In the genomic region with DNA sequence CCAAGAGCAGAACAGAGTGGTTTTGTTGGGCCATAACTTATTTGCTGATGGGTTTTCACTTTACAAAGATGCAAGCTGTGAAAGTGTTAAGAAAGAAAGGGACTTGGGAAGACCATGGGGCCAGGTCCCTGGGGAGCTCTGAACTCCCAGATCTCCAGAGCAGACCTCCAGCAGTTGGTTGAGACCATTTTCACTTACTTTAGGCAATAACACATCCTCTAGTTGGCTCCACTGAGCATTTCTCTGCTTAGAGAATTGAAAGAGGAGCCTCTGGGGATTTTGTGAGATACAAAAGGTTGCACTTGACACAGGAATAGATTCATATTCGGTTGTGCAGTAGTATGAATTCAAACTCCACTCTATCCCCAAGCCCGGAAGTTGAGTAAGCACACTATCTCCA, we compare ENCODE assay signal across 27 mouse cellular contexts.
DNase-seq lines count a peak whose midpoint lies in the region; ATAC-seq and TF ChIP-seq lines count a peak whose summit lies in the region.
"Had no signal": no experiment of that assay in that cellular context is flagged by ENCODE, and none has a peak within 500 bp of the region (broad histone marks: within the 10 kb centered on the region; RNA-seq: fewer than 3 reads in every experiment).

No protein-coding gene starts in this region.

- H3K4me3 ChIP-seq in forebrain, postnatal 0 days (ENCODE audit: low read depth, low read length), result no peak overlapping the region
- no peak overlapping the region for H3K4me3 ChIP-seq in forebrain, embryonic 10.5 days
- no peak overlapping the region for H3K4me3 ChIP-seq in lung, postnatal 0 days (ENCODE audit: low read depth, low read length)
- H3K4me3 ChIP-seq in thymus, adult 2 months (ENCODE audit: control insufficient read depth, insufficient read depth, low read length), result no peak overlapping the region
- H3K4me3 ChIP-seq: gastrocnemius, adult 2 months; hindbrain, embryonic 10.5 days; hindbrain, embryonic 15.5 days; limb, embryonic 13.5 days; lung, embryonic 15.5 days; megakaryocyte, embryonic 14.5 days; neural tube, embryonic 13.5 days had no signal

- no peak for TF ChIP-seq POLR2A in thymus, adult 2 months (IDR thresholded peaks at IDR 0.05; ENCODE audit: control insufficient read depth, extremely low read depth, insufficient read depth, low read length, poor library complexity)

- 81% methylated on average over 2 of the region's 2 CpGs for WGBS in forebrain, postnatal 0 days
- WGBS in forebrain, embryonic 10.5 days, result 89% methylated on average over 2 of the region's 2 CpGs
- 76% methylated on average over 2 of the region's 2 CpGs for WGBS in lung, postnatal 0 days
- 86% methylated on average over 2 of the region's 2 CpGs for WGBS in thymus, adult 2 months

- no peak for TF ChIP-seq EP300 in lung, postnatal 0 days (IDR thresholded peaks at IDR 0.05)

- no peaks in the 10 kb centered on the region for H3K36me3 ChIP-seq in forebrain, postnatal 0 days (ENCODE audit: insufficient read depth)
- peaks cover 63% of the 10 kb centered on the region for H3K36me3 ChIP-seq in forebrain, embryonic 10.5 days (replicated peaks)
- H3K36me3 ChIP-seq in lung, postnatal 0 days (ENCODE audit: insufficient read depth, low read length), result no peaks in the 10 kb centered on the region
- H3K36me3 ChIP-seq in thymus, adult 2 months (ENCODE audit: control insufficient read depth, insufficient read depth, low read length), result no peaks in the 10 kb centered on the region
- H3K36me3 ChIP-seq: G1E; hindbrain, embryonic 10.5 days; hindbrain, embryonic 15.5 days; limb, embryonic 13.5 days; lung, embryonic 15.5 days; neural tube, embryonic 13.5 days had no signal

- H3K9me3 ChIP-seq in forebrain, postnatal 0 days (ENCODE audit: low read length), result no peaks in the 10 kb centered on the region
- H3K9me3 ChIP-seq in forebrain, embryonic 10.5 days, result no peaks in the 10 kb centered on the region
- no peaks in the 10 kb centered on the region for H3K9me3 ChIP-seq in lung, postnatal 0 days (ENCODE audit: low read length)
- H3K9me3 ChIP-seq: G1E; hindbrain, embryonic 10.5 days; hindbrain, embryonic 15.5 days; limb, embryonic 13.5 days; lung, embryonic 15.5 days; megakaryocyte, embryonic 14.5 days; neural tube, embryonic 13.5 days had no signal

- no peak overlapping the region for H3K4me2 ChIP-seq in forebrain, postnatal 0 days (ENCODE audit: low read depth)
- no peak overlapping the region for H3K4me2 ChIP-seq in lung, postnatal 0 days (replicated peaks; ENCODE audit: low read depth, low read length)
- H3K4me2 ChIP-seq: hindbrain, embryonic 15.5 days; limb, embryonic 13.5 days; liver, embryonic 11.5 days; lung, embryonic 15.5 days; neural tube, embryonic 13.5 days had no signal

- no peak for ATAC-seq in forebrain, postnatal 0 days
- no peak for ATAC-seq in lung, postnatal 0 days
- ATAC-seq: forebrain, embryonic 14.5 days had no signal

- H3K9ac ChIP-seq in forebrain, postnatal 0 days, result no peak overlapping the region
- no peak overlapping the region for H3K9ac ChIP-seq in lung, postnatal 0 days (replicated peaks; ENCODE audit: low read depth)
- H3K9ac ChIP-seq: hindbrain, embryonic 15.5 days; limb, embryonic 13.5 days; lung, embryonic 15.5 days; neural tube, embryonic 13.5 days had no signal

- no peak overlapping the region for H3K27ac ChIP-seq in forebrain, postnatal 0 days (ENCODE audit: low read depth, low read length)
- no peak overlapping the region for H3K27ac ChIP-seq in forebrain, embryonic 10.5 days
- H3K27ac ChIP-seq in lung, postnatal 0 days (ENCODE audit: low read length), result no peak overlapping the region
- no peak overlapping the region for H3K27ac ChIP-seq in thymus, adult 2 months (ENCODE audit: control insufficient read depth, insufficient read depth, low read length)
- H3K27ac ChIP-seq: gastrocnemius, adult 2 months; hindbrain, embryonic 10.5 days; hindbrain, embryonic 15.5 days; limb, embryonic 13.5 days; lung, embryonic 15.5 days; neural tube, embryonic 13.5 days had no signal

- no peaks in the 10 kb centered on the region for H3K27me3 ChIP-seq in forebrain, postnatal 0 days (ENCODE audit: insufficient read depth, low read length)
- H3K27me3 ChIP-seq in forebrain, embryonic 10.5 days (ENCODE audit: poor library complexity, severe bottlenecking), result no peaks in the 10 kb centered on the region
- H3K27me3 ChIP-seq in lung, postnatal 0 days (replicated peaks; ENCODE audit: insufficient read depth, low read length), result no peaks in the 10 kb centered on the region
- H3K27me3 ChIP-seq in thymus, adult 2 months (ENCODE audit: control insufficient read depth, insufficient read depth, low read length), result no peaks in the 10 kb centered on the region
- H3K27me3 ChIP-seq: hindbrain, embryonic 15.5 days; lung, embryonic 15.5 days; neural tube, embryonic 13.5 days had no signal

- DNase-seq in forebrain, postnatal 0 days, result no peak
- DNase-seq in forebrain, embryonic 10.5 days (ENCODE audit: extremely low spot score, low spot score), result no peak
- no peak for DNase-seq in lung, postnatal 0 days (ENCODE audit: low spot score)
- DNase-seq in lung, postnatal 4 days, result no peak
- peak; percentile 6 for DNase-seq in 416B (ENCODE audit: low read depth)
- peak; percentile 21 for DNase-seq in R1 (ENCODE audit: low read depth, low spot score)
- DNase-seq in thymus, adult 2 months, result no peak
- DNase-seq: adrenal gland, postnatal 25 days; B cell, adult 2 months; cerebellum, adult 18-20 months; cerebellum, postnatal 10 days; gastrocnemius, adult 2 months; gastrocnemius, postnatal 36 days; heart, postnatal 14 days; kidney, adult 8-10 months; kidney, postnatal 14 days; right cerebral cortex, postnatal 4 days; thymus, postnatal 4 days had no signal

- no peaks in the 10 kb centered on the region for H3K4me1 ChIP-seq in forebrain, postnatal 0 days (ENCODE audit: insufficient read depth)
- peaks cover 89% of the 10 kb centered on the region for H3K4me1 ChIP-seq in forebrain, embryonic 10.5 days
- no peaks in the 10 kb centered on the region for H3K4me1 ChIP-seq in lung, postnatal 0 days (ENCODE audit: insufficient read depth, low read depth, low read length)
- no peaks in the 10 kb centered on the region for H3K4me1 ChIP-seq in thymus, adult 2 months (replicated peaks; ENCODE audit: control insufficient read depth, insufficient read depth, low read length)
- H3K4me1 ChIP-seq: lung, embryonic 15.5 days; megakaryocyte, embryonic 14.5 days had no signal

- TF ChIP-seq CTCF in forebrain, postnatal 0 days (IDR thresholded peaks at IDR 0.05; ENCODE audit: low read depth), result peak; percentile 28
- peak; percentile 30; the same call in 1 of the 2 replicates for TF ChIP-seq CTCF in lung, postnatal 0 days (IDR thresholded peaks at IDR 0.05)
- no peak for TF ChIP-seq CTCF in thymus, adult 2 months (IDR thresholded peaks at IDR 0.05; ENCODE audit: borderline replicate concordance, control insufficient read depth, extremely low read depth, insufficient read depth, low read length, poor library complexity)

Comparison
In these comparisons a context has a peak if more than half of its experiments do, and no peak if none do; other contexts are left out.
1. DNase-seq: peak in 416B (single experiment) and R1 (single experiment); none in forebrain, postnatal 0 days (single experiment), forebrain, embryonic 10.5 days (single experiment), lung, postnatal 0 days (single experiment), lung, postnatal 4 days (0 of 2) and thymus, adult 2 months (single experiment).